ENCODE assay signal across 8 mouse cellular contexts in the genomic region with DNA sequence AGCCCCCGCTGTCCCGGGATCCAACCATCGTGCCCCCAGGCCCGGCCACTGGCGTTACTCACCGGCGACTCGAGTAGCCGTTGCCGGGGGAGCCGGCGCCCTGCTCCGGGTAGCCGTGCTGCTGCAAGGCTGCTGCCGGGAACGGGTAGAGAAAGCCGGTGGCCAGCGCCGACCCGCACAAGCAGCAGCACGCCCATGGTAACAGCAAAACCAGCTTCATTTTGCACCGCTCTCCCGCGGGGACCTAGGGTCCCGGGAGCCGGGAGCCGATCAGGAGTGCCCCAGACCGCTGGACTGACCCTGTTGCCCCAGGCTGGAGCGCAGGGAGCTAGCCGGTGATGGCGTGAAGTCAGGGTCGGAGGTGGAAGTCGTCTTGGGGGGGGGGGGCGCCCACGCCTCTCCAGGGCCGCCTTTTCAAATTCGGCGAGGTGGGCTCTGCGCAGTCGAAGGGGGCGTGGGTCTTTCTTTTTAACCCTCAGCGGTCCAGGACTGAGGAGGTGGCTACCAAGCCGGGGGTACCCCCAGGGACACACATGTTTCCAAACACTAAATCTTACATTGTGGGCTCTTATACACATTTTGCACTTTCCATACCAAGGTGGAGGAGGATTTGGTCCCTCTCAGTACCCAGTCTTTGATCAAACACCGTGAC. TPM values are rescaled to one million over a fixed set of nuclear protein-coding genes. Genes with fewer than 3 reads are reported as not detected.
DNase-seq lines count a peak whose midpoint lies in the region; ATAC-seq lines count a peak whose summit lies in the region.

Gene Col26a1 (minus strand): TSS at position 422 of the 652 bp plus-strand sequence.

- peak within 1 kb of the TSS; percentile 58 for H3K4me2 ChIP-seq in liver, embryonic 12.5 days
- peak within 1 kb of the TSS; percentile 82 for H3K4me2 ChIP-seq in stomach, embryonic 15.5 days

- H3K4me3 ChIP-seq in hindbrain, embryonic 10.5 days: peak within 1 kb of the TSS; percentile 70
- peak within 1 kb of the TSS; percentile 37 for H3K4me3 ChIP-seq in liver, embryonic 12.5 days
- peak within 1 kb of the TSS; percentile 49 for H3K4me3 ChIP-seq in stomach, embryonic 15.5 days (replicated peaks)

- no peak for ATAC-seq in liver, embryonic 12.5 days
- 0 out of 2 replicates have a peak, but pooled peaks have one; percentile 37 for ATAC-seq in stomach, embryonic 15.5 days (ENCODE audit: insufficient read depth, low FRiP score, low read depth)

- H3K9ac ChIP-seq in liver, embryonic 12.5 days: no peak within 1 kb of the TSS
- H3K9ac ChIP-seq in stomach, embryonic 15.5 days: peak within 1 kb of the TSS; percentile 48

- peak within 1 kb of the TSS; percentile 87 for H3K27ac ChIP-seq in hindbrain, embryonic 10.5 days
- no peak within 1 kb of the TSS for H3K27ac ChIP-seq in liver, embryonic 12.5 days
- H3K27ac ChIP-seq in stomach, embryonic 15.5 days: no peak within 1 kb of the TSS

- no peaks in the 10 kb centered on the region for H3K9me3 ChIP-seq in hindbrain, embryonic 10.5 days
- H3K9me3 ChIP-seq in liver, embryonic 12.5 days (replicated peaks): no peaks in the 10 kb centered on the region
- H3K9me3 ChIP-seq in stomach, embryonic 15.5 days: no peaks in the 10 kb centered on the region

- peak; percentile 20 to 25 for DNase-seq in cerebellum, postnatal 4 days (ENCODE audit: low spot score in 2 of 2)
- DNase-seq in cerebellum, adult 9-11 months: no peak
- DNase-seq in right cerebral cortex, postnatal 10 days (ENCODE audit: low spot score in 2 of 2): peak; percentile 43 to 56
- DNase-seq in right cerebral cortex, postnatal 36 days (ENCODE audit: low spot score in 2 of 2): no peak
- peak; percentile 69 for DNase-seq in hindbrain, embryonic 10.5 days (ENCODE audit: low spot score)
- no peak for DNase-seq in thymus, postnatal 10 days (ENCODE audit: low spot score in 2 of 2)

- H3K36me3 ChIP-seq in hindbrain, embryonic 10.5 days: no peaks in the 10 kb centered on the region
- no peaks in the 10 kb centered on the region for H3K36me3 ChIP-seq in liver, embryonic 12.5 days
- H3K36me3 ChIP-seq in stomach, embryonic 15.5 days: no peaks in the 10 kb centered on the region

- H3K4me1 ChIP-seq in hindbrain, embryonic 10.5 days (replicated peaks): peaks cover 40% of the 10 kb centered on the region
- H3K4me1 ChIP-seq in liver, embryonic 12.5 days: peaks cover 10% of the 10 kb centered on the region; the same call in 1 of the 2 replicates
- peaks cover 8% of the 10 kb centered on the region; the same call in 1 of the 2 replicates for H3K4me1 ChIP-seq in stomach, embryonic 15.5 days

- peaks cover 42% of the 10 kb centered on the region for H3K27me3 ChIP-seq in hindbrain, embryonic 10.5 days (ENCODE audit: insufficient read depth, poor library complexity, severe bottlenecking)
- peaks cover 65% of the 10 kb centered on the region for H3K27me3 ChIP-seq in liver, embryonic 12.5 days (replicated peaks)
- peaks cover 26% of the 10 kb centered on the region for H3K27me3 ChIP-seq in stomach, embryonic 15.5 days (replicated peaks)

- WGBS in hindbrain, embryonic 10.5 days: 1% methylated on average over 44 of the region's 44 CpGs
- 4% methylated on average over 44 of the region's 44 CpGs for WGBS in liver, embryonic 12.5 days (ENCODE audit: insufficient replicate concordance)
- 1% methylated on average over 44 of the region's 44 CpGs for WGBS in stomach, embryonic 15.5 days

RNA-seq across cellular contexts. Expression of gene Col26a1, which starts in this region (rescaled TPM):
- polyA plus RNA-seq in hindbrain, embryonic 10.5 days (2016; fragmentation: Nextera tagmentation; extraction: Ambion mirVana): 72.0 and 73.0 TPM in 2 replicates
- 2.6 and 4.0 TPM in 2 replicates for polyA plus RNA-seq in liver, embryonic 12.5 days (2016; fragmentation: Nextera tagmentation; extraction: Ambion mirVana)
- polyA plus RNA-seq in stomach, embryonic 15.5 days (2015; fragmentation: Nextera tagmentation; extraction: Ambion mirVana): 20.6 and 25.3 TPM in 2 replicates

Comparison
In these comparisons a context has a peak if more than half of its experiments do, and no peak if none do; other contexts are left out.
1. DNase-seq: peak in cerebellum, postnatal 4 days (2 of 2), right cerebral cortex, postnatal 10 days (2 of 2) and hindbrain, embryonic 10.5 days (single experiment); none in cerebellum, adult 9-11 months (single experiment), right cerebral cortex, postnatal 36 days (0 of 2) and thymus, postnatal 10 days (0 of 2).
2. Peak in every context shown above with its lines, with median percentiles within 50 percentile points of each other: H3K4me3 ChIP-seq.